Mouse (Mus musculus): ENCODE results near the gene Snrnp25. TPM values are rescaled to one million over a fixed set of nuclear protein-coding genes. Genes with fewer than 3 reads are reported as not detected.

Snrnp25 gene
- polyA plus RNA-seq, 1 experiment from 2014 or later = 114 TPM

GRCm38 (mm10) chr11:32253121-32253520, 47.9 kb downstream of the Snrnp25 start:
- Histone ChIP-seq H3K4me3 (ENCODE audit: low read depth, low read length) (no peak overlapping the region), H3K36me3 (ENCODE audit: control insufficient read depth, insufficient read depth, low read length) (peaks cover 8% of the 10 kb centered on the region), H3K9ac (ENCODE audit: low read depth, low read length) (no peak overlapping the region), H3K4me2 (no peak overlapping the region), H3K4me1 (replicated peaks; ENCODE audit: control insufficient read depth, insufficient read depth, low read length) (peaks cover 39% of the 10 kb centered on the region), H3K27me3 (replicated peaks; ENCODE audit: control insufficient read depth, insufficient read depth, low read length) (no peaks in the 10 kb centered on the region), H3K9me3 (ENCODE audit: control insufficient read depth, low read length) (no peaks in the 10 kb centered on the region), H3K27ac (ENCODE audit: low read depth, low read length) (peak overlapping the region; percentile 47)
- no peak for ATAC-seq (replicated peaks; ENCODE audit: low FRiP score)
- WGBS = 97% methylated on average over 1 of the region's 1 CpGs
- DNase-seq (ENCODE audit: low spot score) = no peak

- DNase-seq (ENCODE audit: low spot score) = no peak
Observed at GRCm38 (mm10) chr11:32256146-32256545, 50.9 kb downstream of the Snrnp25 start.

GRCm38 (mm10) chr11:32256566-32256965, 51.4 kb downstream of the Snrnp25 start:
- Histone ChIP-seq H3K36me3 (ENCODE audit: control insufficient read depth, insufficient read depth, low read length) (peaks cover 3% of the 10 kb centered on the region; the same call in 1 of the 2 replicates), H3K27ac (ENCODE audit: low read depth, low read length) (peak overlapping the region; percentile 93), H3K27me3 (replicated peaks; ENCODE audit: control insufficient read depth, insufficient read depth, low read length) (no peaks in the 10 kb centered on the region), H3K4me3 (ENCODE audit: low read depth, low read length) (no peak overlapping the region), H3K9me3 (ENCODE audit: control insufficient read depth, low read length) (no peaks in the 10 kb centered on the region), H3K4me1 (replicated peaks; ENCODE audit: control insufficient read depth, insufficient read depth, low read length) (peaks cover 23% of the 10 kb centered on the region), H3K4me2 (peak overlapping the region; percentile 44), H3K9ac (ENCODE audit: low read depth, low read length) (peak overlapping the region; percentile 41)
- 67% methylated on average over 3 of the region's 3 CpGs for WGBS
- no peak for DNase-seq (ENCODE audit: low spot score)
- ATAC-seq (replicated peaks; ENCODE audit: low FRiP score) = no peak; the same call in 1 of the 2 replicates

More at GRCm38 (mm10) chr11:32256146-32256545, 50.9 kb downstream of the Snrnp25 start:
- Histone ChIP-seq H3K4me2 (peak overlapping the region; percentile 48), H3K9me3 (ENCODE audit: control insufficient read depth, low read length) (no peaks in the 10 kb centered on the region), H3K27me3 (replicated peaks; ENCODE audit: control insufficient read depth, insufficient read depth, low read length) (no peaks in the 10 kb centered on the region), H3K4me1 (replicated peaks; ENCODE audit: control insufficient read depth, insufficient read depth, low read length) (peaks cover 27% of the 10 kb centered on the region), H3K27ac (ENCODE audit: low read depth, low read length) (peak overlapping the region; percentile 93), H3K36me3 (ENCODE audit: control insufficient read depth, insufficient read depth, low read length) (peaks cover 2% of the 10 kb centered on the region; the same call in 1 of the 2 replicates), H3K9ac (ENCODE audit: low read depth, low read length) (peak overlapping the region; percentile 54), H3K4me3 (ENCODE audit: low read depth, low read length) (no peak overlapping the region)
- 57% methylated on average over 1 of the region's 1 CpGs for WGBS
- ATAC-seq (replicated peaks; ENCODE audit: low FRiP score) = peak; percentile 100

Other genes starting within 250 kb of the Snrnp25 start
- gene 4930524B15Rik, start 239.8 kb upstream of the Snrnp25 start, polyA plus RNA-seq (2014; fragmentation: Nextera tagmentation; extraction: Ambion mirVana) = not detected in 2 replicates
- 0.42 and 0.69 TPM in 2 replicates for gene Nsg2, start 205.0 kb upstream of the Snrnp25 start, polyA plus RNA-seq (2014; fragmentation: Nextera tagmentation; extraction: Ambion mirVana)
- gene Il9r, start 5.1 kb upstream of the Snrnp25 start, polyA plus RNA-seq (2014; fragmentation: Nextera tagmentation; extraction: Ambion mirVana) = 0.53 and 0.62 TPM in 2 replicates
- 16.9 and 19.1 TPM in 2 replicates for gene Rhbdf1, start 16.9 kb downstream of the Snrnp25 start, polyA plus RNA-seq (2014; fragmentation: Nextera tagmentation; extraction: Ambion mirVana)
- gene Mpg, start 21.1 kb downstream of the Snrnp25 start, polyA plus RNA-seq (2014; fragmentation: Nextera tagmentation; extraction: Ambion mirVana) = 29.6 and 30.8 TPM in 2 replicates
- gene Nprl3, start 62.3 kb downstream of the Snrnp25 start, polyA plus RNA-seq (2014; fragmentation: Nextera tagmentation; extraction: Ambion mirVana) = 31.0 and 38.1 TPM in 2 replicates
- gene Hba-x, start 71.0 kb downstream of the Snrnp25 start, polyA plus RNA-seq (2014; fragmentation: Nextera tagmentation; extraction: Ambion mirVana) = 4,144 and 4,673 TPM in 2 replicates
- gene Hba-a1, start 78.1 kb downstream of the Snrnp25 start, polyA plus RNA-seq (2014; fragmentation: Nextera tagmentation; extraction: Ambion mirVana) = 12,698 and 12,741 TPM in 2 replicates
- 43.6 and 45.8 TPM in 2 replicates for gene Hbq1b, start 81.5 kb downstream of the Snrnp25 start, polyA plus RNA-seq (2014; fragmentation: Nextera tagmentation; extraction: Ambion mirVana)
- 25,282 and 25,421 TPM in 2 replicates for gene Hba-a2, start 91.1 kb downstream of the Snrnp25 start, polyA plus RNA-seq (2014; fragmentation: Nextera tagmentation; extraction: Ambion mirVana)
- gene Hbq1a, start 94.7 kb downstream of the Snrnp25 start, polyA plus RNA-seq (2014; fragmentation: Nextera tagmentation; extraction: Ambion mirVana) = 0.47 and 0.92 TPM in 2 replicates
- 7.4 and 8.2 TPM in 2 replicates for gene Sh3pxd2b, start 142.4 kb downstream of the Snrnp25 start, polyA plus RNA-seq (2014; fragmentation: Nextera tagmentation; extraction: Ambion mirVana)
- 21.1 and 23.2 TPM in 2 replicates for gene Ubtd2, start 250.0 kb downstream of the Snrnp25 start, polyA plus RNA-seq (2014; fragmentation: Nextera tagmentation; extraction: Ambion mirVana)